Mouse (Mus musculus): Measurements from ENCODE around the gene Col12a1. TPM values are rescaled to one million over a fixed set of nuclear protein-coding genes. Genes with fewer than 3 reads are reported as not detected.
"Not testable (repeated sequence)": the region's sequence is repeated elsewhere in the genome, so short reads cannot be mapped to it uniquely, and the experiment has no call there.

Col12a1 gene
- total RNA-seq, 2 experiments from 2014 or later = 6.5 to 7.7 TPM

GRCm38 (mm10) chr9:79716496-79716895 lies 2.1 kb downstream of the Col12a1 start:
- intact Hi-C loops (cut with DNase I) = loop anchor here (2.0 kb wide), 1 partner anchor 606 kb away; no protein-coding TSS in a partner anchor
- DNase-seq (ENCODE audit: low spot score in 2 of 2) = no peak

- intact Hi-C loops (cut with DNase I) = no loop called here
- DNase-seq (ENCODE audit: low spot score in 2 of 2) = peak in 1 of 2 experiments; percentile 15
Measured at GRCm38 (mm10) chr9:79714471-79715045, 4.1 kb downstream of the Col12a1 start.

- intact Hi-C loops (cut with DNase I) = no loop called here
- no peak for DNase-seq (ENCODE audit: low spot score in 2 of 2)
Measured at GRCm38 (mm10) chr9:79689771-79690535, 28.7 kb downstream of the Col12a1 start.

- no peak for DNase-seq (ENCODE audit: low spot score in 2 of 2)
- intact Hi-C loops (cut with DNase I) = no loop called here
Measured at GRCm38 (mm10) chr9:79689342-79689741, 29.3 kb downstream of the Col12a1 start.

- DNase-seq (ENCODE audit: low spot score in 2 of 2) = no peak
- intact Hi-C loops (cut with DNase I) = no loop called here
Measured at GRCm38 (mm10) chr9:79687227-79687626, 31.4 kb downstream of the Col12a1 start.

GRCm38 (mm10) chr9:79686049-79686448 lies 32.6 kb downstream of the Col12a1 start:
- DNase-seq (ENCODE audit: low spot score in 2 of 2) = no peak
- intact Hi-C loops (cut with DNase I) = no loop called here

GRCm38 (mm10) chr9:79680453-79681240 lies 38.0 kb downstream of the Col12a1 start:
- intact Hi-C loops (cut with DNase I) = no loop called here
- DNase-seq (ENCODE audit: low spot score in 2 of 2) = no peak

- DNase-seq (ENCODE audit: low spot score in 2 of 2); intact Hi-C loops (cut with DNase I): not testable (repeated sequence)
Measured at GRCm38 (mm10) chr9:79668806-79669205, 49.8 kb downstream of the Col12a1 start.

- intact Hi-C loops (cut with DNase I) = no loop called here
- DNase-seq (ENCODE audit: low spot score in 2 of 2) = peak in 1 of 2 experiments; percentile 62
Measured at GRCm38 (mm10) chr9:79653327-79654150, 65.1 kb downstream of the Col12a1 start.

GRCm38 (mm10) chr9:79648587-79648986 lies 70.0 kb downstream of the Col12a1 start:
- intact Hi-C loops (cut with DNase I) = no loop called here
- DNase-seq (ENCODE audit: low spot score in 2 of 2) = no peak

GRCm38 (mm10) chr9:79645757-79646156 lies 72.9 kb downstream of the Col12a1 start:
- intact Hi-C loops (cut with DNase I) = no loop called here
- DNase-seq (ENCODE audit: low spot score in 2 of 2) = no peak

- no peak for DNase-seq (ENCODE audit: low spot score in 2 of 2)
- intact Hi-C loops (cut with DNase I) = no loop called here
Measured at GRCm38 (mm10) chr9:79639430-79640090, 79.1 kb downstream of the Col12a1 start.

GRCm38 (mm10) chr9:79637879-79638278 lies 80.8 kb downstream of the Col12a1 start:
- intact Hi-C loops (cut with DNase I) = no loop called here

GRCm38 (mm10) chr9:79634076-79634475 lies 84.6 kb downstream of the Col12a1 start:
- DNase-seq (ENCODE audit: low spot score in 2 of 2) = no peak
- intact Hi-C loops (cut with DNase I) = no loop called here

More at GRCm38 (mm10) chr9:79637879-79638278, 80.8 kb downstream of the Col12a1 start:
- DNase-seq (ENCODE audit: low spot score in 2 of 2) = no peak

- intact Hi-C loops (cut with DNase I) = no loop called here
- peak in 1 of 2 experiments; percentile 14 for DNase-seq (ENCODE audit: low spot score in 2 of 2)
Measured at GRCm38 (mm10) chr9:79631186-79631585, 87.4 kb downstream of the Col12a1 start.

- no peak for DNase-seq (ENCODE audit: low spot score in 2 of 2)
- intact Hi-C loops (cut with DNase I) = no loop called here
Measured at GRCm38 (mm10) chr9:79618839-79619597, 99.6 kb downstream of the Col12a1 start.

GRCm38 (mm10) chr9:79617336-79617735 lies 101.3 kb downstream of the Col12a1 start:
- intact Hi-C loops (cut with DNase I) = no loop called here
- no peak for DNase-seq (ENCODE audit: low spot score in 2 of 2)

GRCm38 (mm10) chr9:79616040-79616439 lies 102.6 kb downstream of the Col12a1 start:
- peak in 1 of 2 experiments; percentile 37 for DNase-seq (ENCODE audit: low spot score in 2 of 2)
- intact Hi-C loops (cut with DNase I) = no loop called here
